Mouse (Mus musculus) intestine, embryonic 15.5 days (tissue): ENCODE data around the gene C130026I21Rik. TPM values are rescaled to one million over a fixed set of nuclear protein-coding genes. Genes with fewer than 3 reads are reported as not detected.
A peak's percentile ranks its signal among the peaks of the same experiment; 100 is the strongest.
"Not testable (repeated sequence)": the region's sequence is repeated elsewhere in the genome, so short reads cannot be mapped to it uniquely, and the experiment has no call there.

Experiments used
- ATAC-seq: fragments of 200-750 bp; cut with Nextera tagmentation; 2 replicates; pipeline ENCODE4 v1.8.0; 2017; ENCODE audit warnings: moderate TSS enrichment, moderate library complexity
- H3K27ac ChIP-seq: fragments of 300-500 bp; sonication (generic); 2 replicates; pipeline ENCODE4 v1.5.1; 2015; ENCODE audit warnings: mild to moderate bottlenecking, inconsistent platforms
- H3K27me3 ChIP-seq: fragments of 300-500 bp; sonication (generic); replicated peaks from 2 replicates; pipeline ENCODE4 v1.6.1; 2015; ENCODE audit warnings: inconsistent platforms
- H3K36me3 ChIP-seq: fragments of 300-500 bp; sonication (generic); 2 replicates; pipeline ENCODE4 v1.6.1; 2015; ENCODE audit warnings: inconsistent platforms
- H3K4me1 ChIP-seq: fragments of 300-500 bp; sonication (generic); replicated peaks from 2 replicates; pipeline ENCODE4 v1.6.1; 2015; ENCODE audit warnings: inconsistent platforms
- H3K4me2 ChIP-seq: fragments of 300-500 bp; sonication (generic); replicated peaks from 2 replicates; pipeline ENCODE4 v1.6.1; 2015; ENCODE audit warnings: mild to moderate bottlenecking, inconsistent platforms
- H3K4me3 ChIP-seq: fragments of 300-500 bp; sonication (generic); replicated peaks from 2 replicates; pipeline ENCODE4 v1.5.1; 2015; ENCODE audit warnings: inconsistent platforms
- H3K9ac ChIP-seq: fragments of 300-500 bp; sonication (generic); 2 replicates; pipeline ENCODE4 v1.6.1; 2015; ENCODE audit warnings: inconsistent platforms
- H3K9me3 ChIP-seq: fragments of 300-500 bp; sonication (generic); 2 replicates; pipeline ENCODE4 v1.6.1; 2016; ENCODE audit warnings: inconsistent platforms
- WGBS: fragments of 180-500 bp; shearing (Covaris S2); methylation state at CpG from one replicate; pipeline ENCODE4 v1.1.7; 2015; 5-methylcytosine and 5-hydroxymethylcytosine counted together
- polyA plus RNA-seq: library from polyadenylated mRNA; unstranded; fragments of >200 nt; fragmentation: Nextera tagmentation; extraction: Ambion mirVana; gene quantifications from 2 replicates; pipeline ENCODE4 v1.2.1, GENCODE M21; 2015

Gene C130026I21Rik
- polyA plus RNA-seq, 1 experiment from 2014 or later, result 0.82 TPM

GRCm38 (mm10) chr1:85114078-85114477 lies 156.3 kb downstream of the C130026I21Rik start:
- H3K4me2 ChIP-seq, H3K4me3 ChIP-seq, H3K9me3 ChIP-seq, H3K4me1 ChIP-seq, H3K27me3 ChIP-seq, H3K36me3 ChIP-seq, H3K9ac ChIP-seq, H3K27ac ChIP-seq: not testable (repeated sequence)
- peak; percentile 36; the same call in 1 of the 2 replicates for ATAC-seq
- WGBS, result 83% methylated on average over 3 of the region's 3 CpGs

- not testable (repeated sequence) for H3K4me2 ChIP-seq, H3K9me3 ChIP-seq, H3K36me3 ChIP-seq, ATAC-seq, H3K27me3 ChIP-seq, H3K27ac ChIP-seq, H3K4me1 ChIP-seq, H3K9ac ChIP-seq, H3K4me3 ChIP-seq
- 69% methylated on average over 2 of the region's 5 CpGs for WGBS
Measured at GRCm38 (mm10) chr1:85112889-85113288, 157.5 kb downstream of the C130026I21Rik start.

- 86% methylated on average over 7 of the region's 7 CpGs for WGBS
- not testable (repeated sequence) for H3K36me3 ChIP-seq, H3K9ac ChIP-seq, H3K4me2 ChIP-seq, H3K4me3 ChIP-seq, H3K27ac ChIP-seq, H3K27me3 ChIP-seq, H3K4me1 ChIP-seq, ATAC-seq, H3K9me3 ChIP-seq
Measured at GRCm38 (mm10) chr1:85112266-85112665, 158.1 kb downstream of the C130026I21Rik start.

GRCm38 (mm10) chr1:85111572-85111971 lies 158.8 kb downstream of the C130026I21Rik start:
- H3K4me2 ChIP-seq, H3K27ac ChIP-seq, H3K4me3 ChIP-seq, ATAC-seq, H3K9me3 ChIP-seq, H3K36me3 ChIP-seq, H3K27me3 ChIP-seq, H3K9ac ChIP-seq, H3K4me1 ChIP-seq: not testable (repeated sequence)
- WGBS, result 63% methylated on average over 10 of the region's 10 CpGs

DNA sequence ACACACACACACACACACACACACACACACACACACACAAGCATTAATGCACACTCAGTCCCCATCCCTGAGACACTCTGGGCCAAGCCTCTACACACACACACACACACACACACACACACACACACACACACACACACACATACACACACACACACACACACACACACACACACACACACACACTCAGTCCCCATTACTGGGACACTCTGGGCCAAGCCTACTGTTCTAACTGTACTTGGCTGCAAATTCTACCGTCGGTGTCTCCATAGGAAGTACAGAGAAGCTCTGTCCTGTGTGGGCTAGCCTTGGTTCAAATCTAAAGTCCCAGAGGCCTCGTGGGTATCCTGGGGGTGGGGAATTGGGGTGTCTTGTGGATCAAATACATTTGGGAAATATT lies 159.5 kb downstream of the C130026I21Rik start:
- 69% methylated on average over 3 of the region's 3 CpGs for WGBS
- H3K4me2 ChIP-seq, H3K9me3 ChIP-seq: not testable (repeated sequence)

GRCm38 (mm10) chr1:85109753-85110152 lies 160.6 kb downstream of the C130026I21Rik start, which contains the start of gene A530032D15Rik:
TSS of gene A530032D15Rik (minus strand) at chr1:85109853.
- not testable (repeated sequence) for H3K27ac ChIP-seq, H3K4me3 ChIP-seq, H3K27me3 ChIP-seq, H3K4me1 ChIP-seq, H3K9ac ChIP-seq, ATAC-seq, H3K9me3 ChIP-seq, H3K36me3 ChIP-seq, H3K4me2 ChIP-seq
- WGBS, result 60% methylated on average over 1 of the region's 7 CpGs

More for the DNA sequence above, 159.5 kb downstream of the C130026I21Rik start:
- H3K4me1 ChIP-seq, H3K27ac ChIP-seq, ATAC-seq, H3K36me3 ChIP-seq, H3K27me3 ChIP-seq, H3K9ac ChIP-seq, H3K4me3 ChIP-seq: not testable (repeated sequence)

GRCm38 (mm10) chr1:85106013-85106412 lies 164.4 kb downstream of the C130026I21Rik start:
- not testable (repeated sequence) for H3K4me3 ChIP-seq, H3K27ac ChIP-seq, H3K36me3 ChIP-seq, H3K4me1 ChIP-seq, ATAC-seq, H3K9ac ChIP-seq, H3K9me3 ChIP-seq, H3K4me2 ChIP-seq, H3K27me3 ChIP-seq
- WGBS, result 69% methylated on average over 5 of the region's 6 CpGs

DNA sequence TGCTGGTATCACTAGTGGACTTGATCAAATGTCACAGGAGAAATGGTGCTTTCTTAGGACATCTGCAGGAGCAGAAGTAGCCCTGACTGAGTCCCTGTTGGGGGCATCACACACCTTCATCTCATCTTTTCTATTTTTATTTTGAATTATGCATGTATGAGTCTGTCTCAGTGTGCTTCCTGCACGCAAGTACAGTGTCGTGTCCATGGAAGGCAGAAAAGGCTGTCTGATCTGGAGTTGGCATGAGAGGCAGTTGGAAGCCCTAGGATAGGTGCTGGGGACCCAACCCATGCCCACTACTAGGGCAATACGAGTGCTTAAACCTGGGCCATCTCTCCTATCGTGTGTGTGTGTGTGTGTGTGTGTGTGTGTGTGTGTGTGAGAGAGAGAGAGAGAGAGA lies 165.0 kb downstream of the C130026I21Rik start:
- H3K4me1 ChIP-seq, H3K9me3 ChIP-seq, ATAC-seq, H3K36me3 ChIP-seq, H3K4me3 ChIP-seq, H3K9ac ChIP-seq, H3K4me2 ChIP-seq, H3K27me3 ChIP-seq, H3K27ac ChIP-seq: not testable (repeated sequence)
- 83% methylated on average over 4 of the region's 4 CpGs for WGBS

- not testable (repeated sequence) for ATAC-seq
- 80% methylated on average over 4 of the region's 4 CpGs for WGBS
Measured at GRCm38 (mm10) chr1:85101754-85102153, 168.6 kb downstream of the C130026I21Rik start.

DNA sequence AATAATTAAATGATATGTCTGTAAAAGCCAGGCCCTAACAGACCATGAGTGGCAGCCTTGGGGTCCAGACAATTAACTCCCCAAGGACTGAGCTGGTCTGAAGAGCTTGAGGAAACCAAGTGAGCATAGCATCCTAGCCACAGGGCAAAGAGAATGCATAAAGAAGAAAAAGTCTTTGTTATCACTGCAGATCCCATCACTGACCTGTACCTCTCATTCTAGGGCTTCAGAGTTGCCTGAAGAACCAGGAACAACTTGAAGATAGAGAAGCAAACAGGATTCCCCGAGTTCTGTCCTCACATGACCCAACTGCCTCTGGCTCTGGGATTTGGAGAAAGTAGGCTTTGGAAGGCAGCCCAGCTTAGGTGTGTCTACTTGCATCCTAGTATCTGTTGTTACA lies 170.5 kb downstream of the C130026I21Rik start, which contains the start of gene Gm10553:
Gm10553 (plus strand) TSS at position 301 of the 400 bp plus-strand sequence.
- H3K9me3 ChIP-seq, H3K4me1 ChIP-seq, H3K27me3 ChIP-seq, H3K4me3 ChIP-seq, H3K9ac ChIP-seq, H3K36me3 ChIP-seq, ATAC-seq, H3K4me2 ChIP-seq, H3K27ac ChIP-seq: not testable (repeated sequence)
- WGBS, result 77% methylated on average over 1 of the region's 1 CpGs

More at GRCm38 (mm10) chr1:85101754-85102153, 168.6 kb downstream of the C130026I21Rik start:
- not testable (repeated sequence) for H3K27me3 ChIP-seq, H3K4me1 ChIP-seq, H3K4me2 ChIP-seq, H3K36me3 ChIP-seq, H3K9me3 ChIP-seq, H3K27ac ChIP-seq, H3K4me3 ChIP-seq, H3K9ac ChIP-seq

- not testable (repeated sequence) for H3K4me3 ChIP-seq, H3K9ac ChIP-seq, H3K27ac ChIP-seq, H3K36me3 ChIP-seq, H3K4me1 ChIP-seq, H3K27me3 ChIP-seq, ATAC-seq, H3K9me3 ChIP-seq, H3K4me2 ChIP-seq
- 81% methylated on average over 7 of the region's 7 CpGs for WGBS
Measured at GRCm38 (mm10) chr1:85099081-85099480, 171.3 kb downstream of the C130026I21Rik start.

GRCm38 (mm10) chr1:85093011-85093572 lies 177.3 kb downstream of the C130026I21Rik start:
- H3K9ac ChIP-seq, H3K27me3 ChIP-seq, H3K27ac ChIP-seq, H3K36me3 ChIP-seq, H3K4me2 ChIP-seq, H3K4me3 ChIP-seq, H3K4me1 ChIP-seq, H3K9me3 ChIP-seq, ATAC-seq: not testable (repeated sequence)
- 84% methylated on average over 6 of the region's 7 CpGs for WGBS

GRCm38 (mm10) chr1:85092169-85092568 lies 178.2 kb downstream of the C130026I21Rik start:
- not testable (repeated sequence) for H3K9ac ChIP-seq, H3K27ac ChIP-seq, H3K4me2 ChIP-seq, H3K4me3 ChIP-seq, H3K36me3 ChIP-seq, H3K4me1 ChIP-seq, H3K9me3 ChIP-seq, H3K27me3 ChIP-seq, ATAC-seq
- 25% methylated on average over 1 of the region's 3 CpGs for WGBS
